Mouse (Mus musculus) thymus, adult 2 months (tissue): ENCODE measurements around the gene Agps. TPM values are rescaled to one million over a fixed set of nuclear protein-coding genes. Genes with fewer than 3 reads are reported as not detected.
A peak's percentile ranks its signal among the peaks of the same experiment; 100 is the strongest.

ENCODE experiments used
- DNase-seq: peaks from one replicate; pipeline ENCODE4 v3.0.0; 2021
- H3K27ac ChIP-seq: fragments of 200-500 bp; 2 replicates; pipeline ENCODE4 v1.5.1; 2012; ENCODE audit warnings: low read length, control low read depth; ENCODE audit not compliant: control insufficient read depth, insufficient read depth
- H3K27me3 ChIP-seq: fragments of 200-500 bp; 2 replicates; pipeline ENCODE4 v1.6.1; 2012; ENCODE audit warnings: mild to moderate bottlenecking, low read length, moderate library complexity, mixed read lengths; ENCODE audit not compliant: control insufficient read depth, insufficient read depth
- H3K36me3 ChIP-seq: fragments of 200-500 bp; 2 replicates; pipeline ENCODE4 v1.6.1; 2012; ENCODE audit warnings: mild to moderate bottlenecking, low read length, moderate library complexity; ENCODE audit not compliant: control insufficient read depth, insufficient read depth
- H3K4me1 ChIP-seq: fragments of 200-500 bp; replicated peaks from 2 replicates; pipeline ENCODE4 v1.6.1; 2012; ENCODE audit warnings: low read length; ENCODE audit not compliant: control insufficient read depth, insufficient read depth
- H3K4me3 ChIP-seq: fragments of 200-500 bp; 2 replicates; pipeline ENCODE4 v1.5.1; 2012; ENCODE audit warnings: mild to moderate bottlenecking, low read length, control low read depth, moderate library complexity; ENCODE audit not compliant: control insufficient read depth, insufficient read depth
- CTCF ChIP-seq: fragments of 200-500 bp; IDR thresholded peaks from 2 replicates; pipeline ENCODE4 v1.5.1; 2012; ENCODE audit warnings: mild to moderate bottlenecking, control low read depth, low read length, moderate library complexity, borderline replicate concordance; ENCODE audit not compliant: control insufficient read depth, poor library complexity, insufficient read depth; ENCODE audit errors: extremely low read depth
- POLR2A ChIP-seq: fragments of 200-500 bp; IDR thresholded peaks from 2 replicates; pipeline ENCODE4 v1.6.1; 2012; ENCODE audit warnings: mild to moderate bottlenecking, low read length, control low read depth, moderate library complexity; ENCODE audit not compliant: control insufficient read depth, poor library complexity, insufficient read depth; ENCODE audit errors: extremely low read depth
- WGBS: fragments of 180-500 bp; shearing (Covaris S2); methylation state at CpG from one replicate; pipeline ENCODE4 v1.1.7; 2018; 5-methylcytosine and 5-hydroxymethylcytosine counted together
- polyA plus RNA-seq: library from polyadenylated mRNA; depleted of rRNA; stranded (reverse); fragments of >200 nt; gene quantifications from 2 replicates; pipeline ENCODE4 v1.2.3, GENCODE M21; 2012

The Agps gene
- polyA plus RNA-seq, 1 experiment = 10.2 TPM

GRCm38 (mm10) chr2:75938117-75939063, 106.4 kb downstream of the Agps start, which contains the start of gene Ttc30b:
TSS of gene Ttc30b (minus strand) at chr2:75938585.
- H3K36me3 ChIP-seq = no peaks in the 10 kb centered on the region
- no peak within 1 kb of the TSS for H3K27ac ChIP-seq
- WGBS = 10% methylated on average over 35 of the region's 42 CpGs
- H3K4me3 ChIP-seq = peak within 1 kb of the TSS; percentile 56
- no peaks in the 10 kb centered on the region for H3K27me3 ChIP-seq
- peaks cover 6% of the 10 kb centered on the region for H3K4me1 ChIP-seq
- DNase-seq = peak; percentile 72
- TF ChIP-seq CTCF = no peak

DNA sequence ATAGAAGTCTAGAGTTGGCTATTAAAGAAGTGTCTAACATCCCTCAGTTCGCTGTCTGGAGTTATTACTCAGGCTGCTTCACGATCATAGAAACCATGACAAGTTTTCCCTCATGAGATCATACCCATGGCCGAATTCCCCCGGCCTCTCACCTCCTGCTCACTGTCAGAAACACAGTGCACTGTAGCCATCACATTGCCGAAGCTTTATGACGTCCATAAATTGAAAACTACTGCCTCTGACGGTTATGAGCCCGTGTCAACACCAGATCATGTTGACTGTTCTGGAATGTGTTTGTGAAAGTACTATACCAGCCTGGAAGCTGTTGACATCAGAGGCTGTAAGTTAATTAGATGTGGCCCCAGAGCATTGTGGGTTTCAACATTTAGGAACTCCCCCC, 118.7 kb downstream of the Agps start:
- H3K4me1 ChIP-seq = no peaks in the 10 kb centered on the region
- no peaks in the 10 kb centered on the region for H3K36me3 ChIP-seq
- H3K27me3 ChIP-seq = no peaks in the 10 kb centered on the region
- no peak overlapping the region for H3K27ac ChIP-seq
- no peak overlapping the region for H3K4me3 ChIP-seq
- WGBS = 95% methylated on average over 8 of the region's 8 CpGs
- no peak for DNase-seq
- TF ChIP-seq CTCF (no peak), POLR2A (no peak)

DNA sequence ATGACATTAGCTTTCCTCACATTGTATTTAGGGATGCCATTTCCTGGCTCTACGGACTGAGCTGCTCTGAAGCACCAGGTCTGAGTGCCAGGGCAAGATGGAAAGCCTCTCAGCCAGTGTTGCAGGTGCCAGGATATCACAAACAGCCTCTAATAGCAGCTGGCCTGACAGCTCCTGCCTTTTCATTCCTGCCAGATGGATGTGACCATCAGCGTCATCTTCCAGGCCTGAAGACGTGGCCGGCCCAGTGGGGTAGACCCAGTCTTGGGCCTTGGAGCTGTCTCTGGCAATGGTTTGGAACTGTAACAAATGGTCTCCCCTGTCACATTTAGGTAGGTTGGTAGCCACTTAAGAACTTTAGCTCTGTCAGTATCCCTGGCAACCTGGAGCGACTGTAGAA, 121.3 kb downstream of the Agps start:
- Histone ChIP-seq H3K36me3 (no peaks in the 10 kb centered on the region), H3K27ac (no peak overlapping the region), H3K4me1 (no peaks in the 10 kb centered on the region), H3K4me3 (no peak overlapping the region), H3K27me3 (no peaks in the 10 kb centered on the region)
- WGBS = 96% methylated on average over 5 of the region's 5 CpGs
- DNase-seq = no peak
- no peak for TF ChIP-seq CTCF
- TF ChIP-seq POLR2A = no peak

DNA sequence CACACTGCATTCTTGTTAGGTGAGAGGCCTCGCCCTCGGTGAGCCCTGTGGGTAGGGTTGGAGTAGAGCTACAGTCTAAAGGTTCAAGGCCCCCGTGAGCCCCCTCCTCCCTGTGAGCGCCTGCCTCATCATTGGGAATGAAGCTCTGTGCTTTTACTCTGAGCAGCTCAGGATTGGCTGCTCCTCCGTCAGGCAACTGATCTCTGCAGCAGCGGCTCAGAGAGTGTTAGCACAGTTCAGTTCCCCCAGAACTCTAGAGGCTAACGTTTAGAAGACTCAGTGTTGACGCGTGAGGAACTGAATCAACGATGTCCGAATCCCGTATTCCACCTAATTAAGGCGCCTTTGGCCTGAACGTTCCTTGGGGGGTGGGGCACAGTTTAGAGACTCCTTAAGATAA, 123.7 kb downstream of the Agps start:
- no peaks in the 10 kb centered on the region for H3K4me1 ChIP-seq
- TF ChIP-seq POLR2A (no peak), CTCF (no peak)
- H3K4me3 ChIP-seq = no peak overlapping the region
- no peak overlapping the region for H3K27ac ChIP-seq
- DNase-seq = no peak
- H3K36me3 ChIP-seq = no peaks in the 10 kb centered on the region
- WGBS = 83% methylated on average over 14 of the region's 14 CpGs
- H3K27me3 ChIP-seq = no peaks in the 10 kb centered on the region

GRCm38 (mm10) chr2:75959183-75959849, 127.3 kb downstream of the Agps start:
- no peak for DNase-seq
- Histone ChIP-seq H3K27me3 (no peaks in the 10 kb centered on the region), H3K36me3 (no peaks in the 10 kb centered on the region), H3K27ac (no peak overlapping the region), H3K4me3 (no peak overlapping the region), H3K4me1 (0 out of 2 replicates have a peak, but pooled peaks cover 2% of the 10 kb centered on the region)
- TF ChIP-seq CTCF (no peak), POLR2A (no peak)
- WGBS = 72% methylated on average over 18 of the region's 18 CpGs

- Histone ChIP-seq H3K27me3 (no peaks in the 10 kb centered on the region), H3K4me3 (no peak overlapping the region), H3K4me1 (peaks cover 7% of the 10 kb centered on the region), H3K27ac (no peak overlapping the region), H3K36me3 (no peaks in the 10 kb centered on the region)
- TF ChIP-seq POLR2A = no peak
- no peak for TF ChIP-seq CTCF
- no peak for DNase-seq
- WGBS = 82% methylated on average over 15 of the region's 15 CpGs
Observed at GRCm38 (mm10) chr2:75959850-75960365, 127.9 kb downstream of the Agps start.
